Mouse (Mus musculus): Measurements from ENCODE around the gene Psmb3.
"Not testable (repeated sequence)": the region's sequence is repeated elsewhere in the genome, so short reads cannot be mapped to it uniquely, and the experiment has no call there.

The Psmb3 gene

DNA sequence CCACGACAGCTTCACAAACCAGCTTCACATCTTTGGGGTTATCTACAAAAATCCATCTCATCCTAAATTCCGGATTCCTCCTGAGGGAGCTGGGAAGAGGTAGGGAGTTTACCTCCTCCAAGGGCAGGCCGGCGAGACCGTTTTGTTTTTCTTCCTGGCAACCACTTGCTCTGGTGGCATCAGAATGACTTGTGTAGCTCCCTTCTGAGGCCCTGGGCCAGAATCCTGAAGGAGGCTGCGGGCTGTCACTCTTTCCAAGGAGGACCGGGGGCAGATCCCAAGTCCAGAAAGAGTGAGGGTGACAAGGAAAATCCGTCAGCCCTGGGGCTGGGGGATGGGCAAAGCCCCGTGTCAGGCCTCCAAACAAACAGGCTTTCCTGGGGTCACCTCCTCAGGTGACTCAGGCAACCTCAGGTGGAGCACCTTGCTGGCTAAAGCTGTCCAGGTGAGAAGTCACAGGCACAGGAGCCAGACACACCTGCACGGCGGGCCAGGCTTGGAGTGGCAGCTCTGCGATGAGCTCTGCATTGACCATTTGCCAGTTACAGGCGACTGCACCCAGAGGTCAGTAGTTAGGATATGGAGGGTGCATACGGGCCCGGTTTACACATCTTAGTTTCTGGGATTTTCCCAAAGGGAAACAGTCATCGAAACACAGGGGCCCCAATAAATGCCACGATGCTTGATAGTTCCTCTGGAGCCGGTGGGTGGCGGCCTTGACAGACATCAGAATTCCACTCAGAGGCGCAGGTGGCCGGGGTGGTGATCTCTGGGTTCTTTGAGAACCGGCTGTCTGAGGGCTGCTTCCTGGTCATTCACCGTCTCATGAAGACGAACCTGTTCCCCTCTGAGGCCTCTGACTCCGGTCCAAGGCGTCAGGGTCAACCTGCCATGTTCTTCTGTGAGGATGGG is 14.4 kb downstream of the Psmb3 start:
- DNase-seq, result no peak

DNA sequence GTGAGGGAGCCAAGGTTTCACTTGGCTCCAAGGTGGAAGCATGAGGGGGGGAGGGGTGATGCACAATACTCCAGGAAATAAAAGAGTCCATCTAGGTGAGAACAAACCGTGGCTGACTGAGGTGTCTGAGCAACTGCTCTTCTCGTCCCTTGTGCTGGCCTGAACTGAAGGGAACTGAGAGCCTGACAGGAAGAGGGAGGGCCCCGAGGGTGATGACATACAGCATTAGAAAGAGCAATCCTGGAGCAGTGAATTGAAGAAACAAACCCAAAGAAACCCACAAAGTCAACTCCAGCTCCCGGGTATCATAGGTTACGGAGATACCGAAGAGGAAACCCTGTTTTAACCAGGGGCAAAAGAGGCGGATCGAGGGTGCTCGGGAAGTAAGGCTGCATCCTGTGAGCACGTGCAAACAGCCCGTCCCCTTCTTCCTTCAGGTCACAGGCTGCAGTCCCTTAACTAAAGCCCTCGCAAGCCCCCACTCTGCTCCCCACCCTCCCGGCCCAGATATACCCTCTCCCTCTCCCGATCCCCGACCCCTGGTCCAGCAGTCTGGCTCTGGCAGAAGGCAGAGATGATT is 15.2 kb downstream of the Psmb3 start:
- no peak for DNase-seq

- no peak for DNase-seq
Observed at GRCm38 (mm10) chr11:97719041-97719440, 15.8 kb downstream of the Psmb3 start.

DNA sequence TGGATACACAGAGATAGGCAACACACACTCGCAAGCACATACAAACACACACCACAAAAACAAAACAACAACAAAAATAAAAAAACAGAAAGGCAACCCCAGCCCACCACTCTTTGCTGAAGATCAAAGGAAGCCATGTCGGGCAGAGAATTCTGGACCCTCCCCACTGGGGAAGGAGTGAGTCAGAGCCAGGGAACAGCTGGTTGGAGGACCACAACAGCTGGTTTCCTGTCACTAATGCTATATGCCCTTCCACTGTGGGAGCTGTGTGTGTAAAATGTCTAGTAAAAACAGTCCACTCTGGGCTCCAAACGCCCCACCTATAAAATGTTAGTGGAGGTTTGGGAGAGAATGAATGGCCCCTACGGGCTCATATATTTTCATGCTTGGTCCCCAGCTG is 18.1 kb downstream of the Psmb3 start:
- no peak for DNase-seq

DNA sequence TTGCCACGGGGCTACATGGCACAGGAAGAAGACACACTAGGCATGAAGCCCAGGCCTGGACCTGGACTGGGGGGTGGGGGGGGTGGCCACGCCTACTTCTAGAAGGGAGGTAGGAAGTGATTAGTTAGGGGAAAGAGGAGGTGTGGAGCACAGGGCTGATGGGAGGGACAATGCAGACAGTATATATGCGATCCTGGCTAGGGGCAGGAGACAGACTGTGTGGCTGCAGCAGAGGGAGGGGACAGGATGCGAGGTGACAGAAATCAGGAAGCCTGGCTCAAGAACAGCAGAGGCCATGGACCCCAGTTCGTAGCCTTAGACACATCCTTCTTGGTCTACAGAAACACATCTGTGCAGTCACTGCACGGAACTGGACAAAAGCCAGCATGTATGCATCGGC is 20.5 kb downstream of the Psmb3 start:
- DNase-seq, result peak; percentile 31 to 47

- DNase-seq, result no peak
Observed at GRCm38 (mm10) chr11:97728311-97728710, 25.1 kb downstream of the Psmb3 start.

- DNase-seq, result peak in 1 of 2 experiments; percentile 8
Observed at GRCm38 (mm10) chr11:97728730-97729129, 25.5 kb downstream of the Psmb3 start.

GRCm38 (mm10) chr11:97733689-97734088 is 30.5 kb downstream of the Psmb3 start:
- peak in 1 of 2 experiments; percentile 3 for DNase-seq

DNA sequence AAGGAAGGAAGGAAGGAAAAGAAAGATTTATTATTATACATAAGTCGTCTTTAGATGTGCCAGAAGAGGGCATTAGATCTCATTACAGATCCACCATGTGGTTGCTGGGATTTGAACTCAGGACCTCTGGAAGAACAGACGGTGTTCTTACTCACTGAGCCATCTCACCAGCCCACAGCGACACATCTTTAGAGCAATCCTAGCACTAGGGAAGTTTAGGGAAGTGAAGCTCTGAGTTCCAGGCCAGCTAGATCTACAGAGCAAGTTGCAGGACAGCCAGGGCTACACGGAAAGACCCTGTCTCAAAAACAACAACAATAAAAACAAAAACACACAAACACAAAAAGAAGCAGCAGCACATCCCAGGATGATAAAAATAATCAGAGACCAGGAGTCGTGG is 31.6 kb downstream of the Psmb3 start:
- not testable (repeated sequence) for DNase-seq

DNA sequence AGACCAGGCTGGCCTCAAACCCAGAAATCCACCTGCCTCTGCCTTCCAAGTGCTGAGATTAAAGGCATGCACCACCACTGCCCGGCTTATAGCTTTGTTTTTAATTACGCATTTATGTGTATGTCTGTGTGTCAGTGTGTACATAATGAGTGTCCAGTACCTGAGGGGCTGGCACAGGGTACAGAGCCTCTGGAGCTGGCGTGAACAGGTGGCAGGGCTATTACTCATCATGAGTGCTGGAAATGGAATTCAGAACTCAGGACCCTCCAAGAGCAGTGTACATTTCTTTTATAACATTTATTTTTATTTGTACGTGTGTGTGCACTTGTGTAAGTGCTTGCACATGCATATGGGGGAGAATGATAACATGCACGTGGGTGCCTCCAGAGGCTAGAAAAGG is 33.4 kb downstream of the Psmb3 start:
- DNase-seq, result no peak

GRCm38 (mm10) chr11:97737600-97737999 is 34.4 kb downstream of the Psmb3 start:
- DNase-seq, result no peak

- no peak for DNase-seq
Observed at GRCm38 (mm10) chr11:97738703-97739102, 35.5 kb downstream of the Psmb3 start.

DNA sequence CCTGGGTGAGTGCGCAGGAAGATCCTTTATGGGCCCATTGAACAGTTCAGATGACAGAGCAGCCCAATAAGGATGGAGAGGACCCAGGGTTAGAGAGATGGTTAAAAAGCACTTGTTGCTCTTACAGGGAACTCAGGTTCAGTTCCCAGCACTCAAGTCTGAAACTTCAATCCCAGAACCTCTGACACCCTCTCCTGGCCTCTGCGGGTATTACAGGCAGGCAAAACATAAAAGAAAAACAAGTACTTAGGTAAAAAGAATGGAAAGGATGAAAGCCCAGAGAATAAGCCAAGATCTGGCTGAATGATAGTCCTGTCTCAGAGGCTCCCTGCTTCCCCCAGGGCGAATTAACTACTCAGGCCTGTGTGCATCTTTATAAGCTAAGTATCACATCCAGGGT is 36.0 kb downstream of the Psmb3 start:
- no peak for DNase-seq

GRCm38 (mm10) chr11:97740190-97740589 is 37.0 kb downstream of the Psmb3 start:
- peak; percentile 68 to 77 for DNase-seq

DNA sequence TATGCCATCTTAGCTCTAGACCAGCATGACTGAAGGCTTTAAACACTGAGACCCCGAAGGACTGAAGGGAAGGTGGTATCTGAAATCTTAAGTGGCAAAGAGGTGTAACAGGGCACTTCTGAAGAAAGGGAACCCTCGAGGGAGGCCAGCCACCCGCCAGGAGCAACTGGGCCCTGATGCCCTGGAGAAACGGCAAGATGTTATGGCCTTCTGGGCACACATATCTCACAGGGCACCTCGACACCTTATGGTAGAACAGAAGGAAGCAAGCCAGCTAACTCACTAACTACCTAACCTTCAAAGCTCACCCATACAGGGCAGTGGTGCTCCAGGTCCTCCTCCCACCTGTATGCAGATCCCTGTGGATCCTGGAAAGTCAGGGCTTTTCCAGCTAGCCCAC is 39.0 kb downstream of the Psmb3 start:
- DNase-seq, result no peak

DNA sequence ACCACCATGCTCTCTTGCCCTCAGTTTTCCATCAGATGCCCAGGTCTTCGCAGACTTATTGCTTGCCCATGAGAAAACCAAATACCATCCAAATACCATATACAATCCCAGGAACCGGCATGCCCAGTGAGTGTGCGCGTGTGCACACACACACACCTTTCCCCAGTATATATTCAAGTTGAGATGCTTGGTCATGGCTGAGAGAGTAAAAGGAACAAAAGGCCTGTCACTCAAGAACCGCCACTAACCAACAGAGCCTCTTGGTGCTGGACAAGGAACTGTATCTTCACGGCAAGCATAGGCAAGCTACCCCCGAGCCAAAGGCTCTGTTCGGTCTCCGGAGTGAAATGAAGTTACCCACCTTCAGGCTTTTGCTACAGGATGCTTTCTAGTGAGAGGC is 39.4 kb downstream of the Psmb3 start:
- no peak for DNase-seq

DNA sequence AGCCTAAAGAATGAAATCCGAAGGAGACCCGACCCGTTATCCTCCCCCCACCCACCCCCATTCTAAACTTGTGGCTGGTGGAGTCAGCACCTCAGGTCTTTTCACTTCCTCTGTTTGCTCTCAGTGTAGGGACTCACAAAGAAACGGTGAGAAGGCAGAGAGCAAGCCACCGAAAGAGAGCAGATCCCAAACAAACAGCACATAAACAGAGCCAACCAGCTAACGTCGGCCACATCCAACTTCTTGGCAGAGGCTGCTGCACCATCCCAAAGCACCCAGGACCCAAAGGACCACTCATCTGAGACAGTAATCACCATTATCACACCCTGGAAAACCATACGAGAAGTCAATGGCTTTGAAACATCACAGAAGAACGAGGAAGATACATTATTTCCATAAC is 40.2 kb downstream of the Psmb3 start:
- DNase-seq, result no peak

DNA sequence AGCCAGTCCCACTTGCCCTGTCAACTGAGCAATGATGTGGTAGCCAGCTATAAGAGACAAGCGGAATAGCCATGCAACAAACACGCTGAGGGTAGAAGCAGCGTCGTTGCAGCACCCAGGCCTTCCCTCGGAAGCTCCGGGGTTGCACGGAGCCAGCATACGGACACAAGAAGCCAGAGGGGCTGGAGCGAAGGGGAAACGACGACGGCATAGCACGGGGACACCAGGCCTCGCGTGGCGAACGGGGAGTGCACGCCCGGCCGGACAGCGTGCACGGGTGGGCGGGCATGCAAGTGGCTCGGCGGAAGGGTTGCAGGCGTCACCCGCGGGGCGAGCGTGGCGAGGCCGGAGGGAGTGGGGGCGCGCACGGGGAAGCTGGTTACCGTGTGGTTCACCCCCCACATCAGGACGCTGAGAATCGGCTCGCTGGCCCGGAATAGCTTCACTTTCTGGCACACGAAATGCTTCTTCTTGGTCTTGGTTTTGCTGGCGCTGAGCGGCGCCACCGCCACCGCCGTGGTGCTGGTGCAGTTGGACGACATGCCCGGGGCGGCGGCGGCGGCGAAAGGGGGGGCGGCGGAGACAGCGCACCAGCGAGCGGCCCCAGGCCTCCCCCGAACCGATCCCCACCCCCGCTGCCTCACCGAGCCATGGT is 41.0 kb downstream of the Psmb3 start, which contains the start of gene Pip4k2b:
Gene Pip4k2b (minus strand): TSS at position 642 of the 655 bp plus-strand sequence.
- peak; percentile 67 to 80 for DNase-seq

DNA sequence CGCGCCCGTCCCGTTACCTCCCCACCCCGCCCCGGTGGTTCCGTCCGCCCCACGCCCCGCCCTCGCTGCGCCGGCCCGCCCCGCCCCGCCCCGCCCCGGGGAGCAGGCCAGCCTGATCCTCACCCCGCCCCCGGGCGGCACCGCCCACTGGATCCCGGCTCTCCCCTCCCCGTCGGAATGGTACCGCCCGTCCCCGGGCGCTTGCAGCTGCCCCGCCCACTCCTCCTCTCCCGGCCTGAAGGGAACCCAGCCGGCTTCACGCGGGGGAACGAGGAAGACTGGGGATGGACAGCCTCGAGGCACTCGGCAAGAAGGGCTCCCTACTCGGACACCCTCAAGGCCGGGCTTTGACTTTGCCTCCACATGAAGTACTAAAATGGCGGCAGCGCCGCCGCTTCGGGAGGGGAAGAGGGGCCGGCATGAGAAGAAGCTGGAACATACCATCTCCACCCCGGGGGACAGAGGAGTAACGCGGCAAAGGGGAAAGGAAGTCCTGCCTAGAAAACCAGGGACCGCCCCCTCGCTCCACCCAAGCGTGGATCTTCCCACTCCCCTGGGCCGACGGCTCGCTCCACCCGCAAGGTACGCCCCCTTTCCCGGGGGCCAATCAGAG is 41.6 kb downstream of the Psmb3 start:
- peak; percentile 98 to 99 for DNase-seq

GRCm38 (mm10) chr11:97745331-97745721 is 42.1 kb downstream of the Psmb3 start:
- DNase-seq, result no peak

- no peak for DNase-seq
Observed at GRCm38 (mm10) chr11:97747773-97748172, 44.6 kb downstream of the Psmb3 start.

DNA sequence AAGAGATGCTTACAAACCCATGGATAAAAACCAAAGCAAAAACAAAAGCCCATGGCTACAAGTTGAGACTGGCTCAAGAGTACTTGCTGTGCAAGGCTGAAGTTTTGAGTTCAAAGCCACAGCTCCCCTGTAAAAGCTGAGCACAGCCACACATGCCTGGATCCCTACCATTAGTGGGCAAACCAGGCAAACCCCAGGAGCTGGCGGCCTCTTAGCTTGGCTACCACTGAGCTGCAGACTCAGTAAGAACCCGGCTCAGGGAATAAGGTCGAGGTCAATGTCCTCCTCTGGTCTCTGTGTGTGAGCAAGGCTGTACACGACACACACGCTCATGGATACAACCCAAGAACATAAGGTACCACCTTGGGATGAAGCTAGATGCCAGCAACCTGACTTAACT is 45.3 kb downstream of the Psmb3 start:
- DNase-seq, result no peak

GRCm38 (mm10) chr11:97753277-97753676 is 50.1 kb downstream of the Psmb3 start:
- DNase-seq, result no peak
